Mouse (Mus musculus) forebrain, embryonic 15.5 days (tissue): ENCODE measurements around the gene Srcap. TPM values are rescaled to one million over a fixed set of nuclear protein-coding genes. Genes with fewer than 3 reads are reported as not detected.
"Not testable (repeated sequence)": the region's sequence is repeated elsewhere in the genome, so short reads cannot be mapped to it uniquely, and the experiment has no call there.

ENCODE experiments used
- ATAC-seq: fragments of 200-750 bp; cut with Nextera tagmentation; replicated peaks from 2 replicates; pipeline ENCODE4 v1.8.0; 2017; ENCODE audit warnings: mild to moderate bottlenecking, moderate TSS enrichment, moderate library complexity
- H3K27ac ChIP-seq: fragments of 300-500 bp; sonication (generic); replicated peaks from 2 replicates; pipeline ENCODE4 v1.5.1; 2015; ENCODE audit warnings: mild to moderate bottlenecking, inconsistent platforms
- H3K27me3 ChIP-seq: fragments of 300-500 bp; sonication (generic); 2 replicates; pipeline ENCODE4 v1.6.1; 2015; ENCODE audit warnings: inconsistent platforms
- H3K36me3 ChIP-seq: fragments of 300-500 bp; sonication (generic); 2 replicates; pipeline ENCODE4 v1.6.1; 2015; ENCODE audit warnings: mild to moderate bottlenecking, inconsistent platforms
- H3K4me1 ChIP-seq: fragments of 300-500 bp; sonication (generic); 2 replicates; pipeline ENCODE4 v1.6.1; 2015; ENCODE audit warnings: inconsistent platforms
- H3K4me2 ChIP-seq: fragments of 300-500 bp; sonication (generic); replicated peaks from 2 replicates; pipeline ENCODE4 v1.6.1; 2015; ENCODE audit warnings: mild to moderate bottlenecking, inconsistent platforms
- H3K4me3 ChIP-seq: fragments of 300-500 bp; sonication (generic); 2 replicates; pipeline ENCODE4 v1.5.1; 2015; ENCODE audit warnings: mild to moderate bottlenecking, inconsistent platforms
- H3K9ac ChIP-seq: fragments of 300-500 bp; sonication (generic); replicated peaks from 2 replicates; pipeline ENCODE4 v1.6.1; 2015; ENCODE audit warnings: mild to moderate bottlenecking, inconsistent platforms
- H3K9me3 ChIP-seq: fragments of 300-500 bp; sonication (generic); 2 replicates; pipeline ENCODE4 v1.6.1; 2016; ENCODE audit warnings: inconsistent platforms
- WGBS: fragments of 180-500 bp; shearing (Covaris S2); methylation state at CpG from one replicate; pipeline ENCODE4 v1.1.7; 2015; ENCODE audit warnings: mixed read lengths; 5-methylcytosine and 5-hydroxymethylcytosine counted together
- polyA plus RNA-seq: library from polyadenylated mRNA; unstranded; fragments of >200 nt; fragmentation: Nextera tagmentation; extraction: Ambion mirVana; gene quantifications from 2 replicates; pipeline ENCODE4 v1.2.1, GENCODE M21; 2015

The Srcap gene
- polyA plus RNA-seq: 54.1 and 64.2 TPM in 2 replicates

DNA sequence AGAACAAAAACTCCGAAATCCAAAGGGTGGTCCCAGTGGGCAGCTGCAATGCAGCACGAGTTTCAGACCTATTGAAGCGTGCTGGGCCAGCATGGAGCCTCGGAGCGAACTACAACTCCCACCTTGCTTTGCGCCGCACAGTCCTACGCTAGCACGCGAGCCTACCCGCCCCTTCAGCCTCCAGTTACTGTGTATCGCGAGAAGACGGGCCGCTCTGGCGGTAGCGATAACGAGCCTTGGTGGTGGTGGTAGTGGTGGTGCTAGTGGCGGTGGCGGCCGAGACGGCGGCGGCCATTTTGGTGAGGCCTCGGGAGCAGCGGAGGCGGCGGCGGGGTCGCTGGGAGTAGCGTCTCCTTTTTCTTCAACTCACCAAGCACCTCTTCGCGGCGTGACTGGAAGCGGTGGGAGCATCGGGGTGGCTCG is at the start of gene Srcap:
Gene Srcap (plus strand): TSS at position 176 of the 423 bp plus-strand sequence.
- Histone ChIP-seq H3K9ac (peak within 1 kb of the TSS; percentile 91), H3K9me3 (no peaks in the 10 kb centered on the region), H3K4me1 (peaks cover 26% of the 10 kb centered on the region), H3K4me3 (peak within 1 kb of the TSS; percentile 89), H3K4me2 (peak within 1 kb of the TSS; percentile 57), H3K36me3 (peaks cover 19% of the 10 kb centered on the region), H3K27me3 (no peaks in the 10 kb centered on the region), H3K27ac (peak within 1 kb of the TSS; percentile 99)
- 0% methylated on average over 37 of the region's 37 CpGs for WGBS
- ATAC-seq: peak; percentile 100

DNA sequence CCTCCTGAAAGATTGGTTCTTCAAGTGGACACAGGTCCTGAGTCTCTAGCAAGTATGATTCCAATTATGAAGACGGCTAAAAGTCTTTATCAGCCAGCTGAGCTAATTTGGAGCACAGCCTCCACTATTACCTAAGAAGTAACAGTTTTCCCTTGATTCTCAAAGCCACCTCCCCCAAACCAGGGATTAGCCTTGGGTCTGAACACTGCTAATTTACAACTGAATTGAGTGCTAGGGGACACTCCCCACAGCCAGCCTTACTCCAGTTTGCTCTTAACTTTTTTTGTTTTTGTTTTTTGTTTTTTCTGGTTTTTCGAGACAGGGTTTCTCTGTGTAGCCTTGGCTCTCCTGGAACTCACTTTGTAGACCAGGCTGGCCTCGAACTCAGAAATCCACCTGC is 46.6 kb upstream of the Srcap start:
- 91% methylated on average over 3 of the region's 3 CpGs for WGBS
- no peak overlapping the region for H3K4me2 ChIP-seq
- H3K4me3 ChIP-seq: no peak overlapping the region
- H3K9ac ChIP-seq: no peak overlapping the region
- H3K27ac ChIP-seq: no peak overlapping the region
- no peaks in the 10 kb centered on the region for H3K27me3 ChIP-seq
- ATAC-seq: no peak
- H3K4me1 ChIP-seq: peaks cover 11% of the 10 kb centered on the region
- H3K9me3 ChIP-seq: no peaks in the 10 kb centered on the region
- H3K36me3 ChIP-seq: peaks cover 27% of the 10 kb centered on the region

DNA sequence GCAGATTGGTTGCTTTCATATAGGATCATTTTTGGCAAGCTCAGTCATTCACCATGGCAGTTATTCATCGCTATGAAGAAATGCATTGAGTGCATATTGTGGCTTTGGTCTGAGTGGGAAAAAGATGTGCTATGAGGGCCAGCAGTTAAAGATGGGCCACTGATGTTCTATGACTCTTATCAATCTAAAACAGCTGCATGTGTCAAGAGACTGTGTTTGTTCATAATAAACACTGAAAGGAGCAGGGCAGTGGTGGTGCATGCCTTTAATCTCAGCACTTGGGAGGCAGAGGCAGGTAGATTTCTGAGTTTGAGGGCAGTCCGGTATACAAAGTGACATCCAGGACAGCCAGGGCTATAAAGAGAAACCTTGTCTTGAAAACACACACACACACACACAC is 46.1 kb upstream of the Srcap start:
- 97% methylated on average over 2 of the region's 2 CpGs for WGBS
- not testable (repeated sequence) for ATAC-seq, H3K27me3 ChIP-seq, H3K4me3 ChIP-seq, H3K27ac ChIP-seq, H3K9ac ChIP-seq, H3K4me2 ChIP-seq, H3K9me3 ChIP-seq
- Histone ChIP-seq H3K36me3 (peaks cover 23% of the 10 kb centered on the region), H3K4me1 (peaks cover 11% of the 10 kb centered on the region)

DNA sequence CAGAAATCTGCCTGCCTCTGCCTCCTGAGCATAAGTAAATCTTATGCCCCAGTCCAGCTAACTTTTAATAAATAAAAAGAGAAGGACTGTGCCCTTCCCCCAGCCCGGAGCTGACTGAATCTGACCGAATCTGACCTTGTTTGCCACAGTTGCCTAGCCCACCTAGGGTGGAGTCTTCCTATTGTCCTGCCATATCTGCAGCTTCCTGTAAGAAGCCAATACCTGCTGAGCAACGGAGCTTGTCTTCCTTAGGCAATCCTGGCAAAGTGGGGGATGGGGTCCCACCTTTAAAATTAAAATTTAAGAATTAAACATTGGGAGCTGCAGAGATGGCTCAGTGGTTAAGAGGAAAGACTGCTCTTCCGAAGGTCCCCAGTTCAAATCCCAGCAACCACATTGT is 45.2 kb upstream of the Srcap start:
- H3K4me2 ChIP-seq: no peak overlapping the region
- peaks cover 11% of the 10 kb centered on the region for H3K4me1 ChIP-seq
- no peak overlapping the region for H3K9ac ChIP-seq
- peaks cover 21% of the 10 kb centered on the region for H3K36me3 ChIP-seq
- no peaks in the 10 kb centered on the region for H3K9me3 ChIP-seq
- 96% methylated on average over 4 of the region's 4 CpGs for WGBS
- H3K27me3 ChIP-seq: no peaks in the 10 kb centered on the region
- no peak overlapping the region for H3K4me3 ChIP-seq
- H3K27ac ChIP-seq: no peak overlapping the region
- ATAC-seq: no peak

DNA sequence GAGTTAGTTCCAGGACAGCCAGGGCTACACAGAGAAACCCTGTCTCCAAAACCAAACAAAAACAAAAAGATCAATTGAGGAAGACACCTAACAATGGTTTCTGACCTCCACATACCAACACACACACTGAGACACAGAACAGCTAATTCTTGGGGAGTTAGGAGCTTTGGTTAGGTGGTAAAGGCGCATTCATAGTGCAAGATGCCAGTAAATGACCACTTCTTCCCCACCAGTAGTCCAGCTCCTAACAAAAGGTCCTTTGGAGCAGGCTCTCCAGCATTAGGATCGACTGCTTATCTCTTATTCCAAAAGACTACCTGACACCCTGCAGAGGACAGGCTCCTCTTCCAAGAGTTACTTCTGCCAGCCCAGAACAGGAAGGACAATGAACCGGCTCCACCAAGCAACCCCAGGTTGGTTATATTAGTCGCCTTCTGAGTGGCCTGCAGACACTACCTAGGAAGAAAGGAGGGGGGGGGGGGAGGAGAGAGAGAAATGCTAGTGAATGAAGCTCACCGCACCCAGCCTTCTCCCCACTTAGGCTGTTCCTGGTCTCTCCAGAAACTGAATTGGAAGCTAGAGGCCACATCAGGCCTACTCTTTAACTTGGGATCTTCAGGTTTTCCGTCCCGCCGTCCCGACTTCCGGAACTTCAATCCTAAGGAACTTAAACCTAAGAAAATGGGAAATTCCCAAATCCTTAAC is 41.6 kb upstream of the Srcap start:
- Histone ChIP-seq H3K27ac (peak overlapping the region; percentile 99), H3K4me3 (peak overlapping the region; percentile 97), H3K4me1 (peaks cover 21% of the 10 kb centered on the region), H3K27me3 (no peaks in the 10 kb centered on the region), H3K4me2 (peak overlapping the region; percentile 83), H3K9me3 (no peaks in the 10 kb centered on the region), H3K9ac (peak overlapping the region; percentile 98), H3K36me3 (peaks cover 31% of the 10 kb centered on the region)
- peak; percentile 16; the same call in 1 of the 2 replicates for ATAC-seq
- 8% methylated on average over 10 of the region's 10 CpGs for WGBS

DNA sequence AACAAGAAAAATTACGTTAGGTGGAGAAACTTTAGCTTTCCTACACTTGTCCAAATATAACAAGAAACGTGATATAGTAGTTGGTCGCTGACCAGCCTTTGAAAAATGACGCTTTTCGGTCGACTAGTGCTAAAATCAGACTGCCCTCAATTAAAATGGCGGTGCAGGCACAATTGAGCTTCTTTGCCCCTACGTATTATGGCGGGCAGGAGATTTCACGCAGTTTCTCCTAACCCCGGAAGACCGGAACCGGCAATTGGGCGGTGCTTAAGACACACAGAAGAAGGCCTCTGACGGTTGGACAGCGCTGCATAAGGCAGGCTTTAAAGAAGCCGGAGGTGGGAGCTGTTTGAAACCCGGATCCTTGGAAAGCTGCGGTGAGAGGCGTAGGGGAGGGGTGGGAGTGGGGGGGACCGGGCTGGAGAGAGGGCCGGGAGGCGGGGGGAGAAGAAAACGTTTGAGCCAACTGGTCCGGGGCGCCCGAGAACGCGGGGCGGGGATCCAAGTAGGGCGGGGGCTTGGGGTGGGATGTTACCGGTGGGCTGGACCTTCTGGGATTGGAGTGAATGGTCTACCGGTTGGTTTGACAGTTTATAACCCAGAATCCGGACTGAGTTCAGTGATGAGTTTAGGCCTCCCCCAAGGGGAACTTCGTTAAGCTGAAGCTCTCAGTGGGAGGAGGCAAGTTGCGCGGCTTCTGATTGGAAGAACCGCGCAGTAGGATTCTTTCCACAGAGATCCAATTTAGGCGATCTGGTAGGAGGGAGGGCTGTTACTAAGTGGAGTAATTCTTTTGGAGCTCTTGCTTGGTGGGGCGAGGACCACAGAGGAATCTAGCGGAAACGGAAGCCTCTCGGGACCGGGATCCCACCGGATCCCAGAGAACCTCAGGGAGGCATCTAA is 40.8 kb upstream of the Srcap start:
- peaks cover 37% of the 10 kb centered on the region for H3K36me3 ChIP-seq
- WGBS: under 1% methylated on average over 45 of the region's 46 CpGs
- H3K4me3 ChIP-seq: peak overlapping the region; percentile 97

DNA sequence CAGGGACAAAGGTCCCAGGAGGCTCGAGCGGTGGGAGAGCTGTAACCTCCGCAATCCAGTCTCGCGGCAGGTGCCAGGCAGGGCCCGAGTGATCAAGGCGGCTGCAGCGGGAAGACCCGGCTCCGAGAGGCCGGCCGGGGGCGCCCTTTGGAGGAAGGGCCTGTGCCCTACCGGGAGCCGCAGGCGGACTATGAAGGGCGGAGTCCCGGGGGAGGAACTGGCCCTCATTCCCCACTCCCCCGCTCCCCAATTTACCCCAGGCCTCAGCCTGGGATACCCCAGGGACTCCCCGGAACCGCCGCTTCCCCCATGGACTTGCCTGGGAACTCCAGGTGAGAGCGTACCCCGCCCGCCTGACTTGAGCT is 40.2 kb upstream of the Srcap start:
- Histone ChIP-seq H3K4me1 (peaks cover 24% of the 10 kb centered on the region), H3K27ac (peak overlapping the region; percentile 99), H3K4me3 (peak overlapping the region; percentile 97), H3K36me3 (peaks cover 40% of the 10 kb centered on the region), H3K27me3 (no peaks in the 10 kb centered on the region), H3K4me2 (peak overlapping the region; percentile 83), H3K9me3 (no peaks in the 10 kb centered on the region), H3K9ac (peak overlapping the region; percentile 98)
- ATAC-seq: no peak; the same call in none of the 2 replicates
- WGBS: under 1% methylated on average over 24 of the region's 25 CpGs

More for the DNA sequence above, 40.8 kb upstream of the Srcap start:
- Histone ChIP-seq H3K4me1 (peaks cover 21% of the 10 kb centered on the region), H3K27me3 (no peaks in the 10 kb centered on the region), H3K4me2 (peak overlapping the region; percentile 83), H3K9ac (peak overlapping the region; percentile 98), H3K27ac (peak overlapping the region; percentile 99), H3K9me3 (no peaks in the 10 kb centered on the region)
- ATAC-seq: peak; percentile 96

DNA sequence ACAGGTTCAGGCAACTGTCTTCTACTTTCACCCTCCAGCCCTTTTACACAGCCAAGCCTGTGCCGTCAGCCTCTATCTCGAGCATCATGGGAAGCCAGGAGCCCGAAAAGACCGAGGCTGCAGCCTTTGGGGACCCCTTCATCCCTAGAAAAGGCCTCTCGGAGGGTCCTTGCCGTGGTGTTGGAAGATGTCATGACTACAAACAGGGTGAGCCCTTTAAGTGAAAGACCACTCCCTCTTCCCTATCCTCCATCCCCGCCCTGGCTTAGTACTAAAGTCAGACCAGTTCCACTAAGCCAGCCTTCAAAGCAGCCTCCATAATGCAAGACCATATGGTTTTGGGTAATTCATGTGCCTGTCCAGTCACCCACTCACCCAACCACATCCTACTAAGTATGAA is 39.7 kb upstream of the Srcap start:
- Histone ChIP-seq H3K36me3 (peaks cover 41% of the 10 kb centered on the region), H3K9me3 (no peaks in the 10 kb centered on the region), H3K4me3 (peak overlapping the region; percentile 97), H3K4me2 (peak overlapping the region; percentile 83), H3K4me1 (peaks cover 28% of the 10 kb centered on the region), H3K27me3 (no peaks in the 10 kb centered on the region), H3K9ac (peak overlapping the region; percentile 98), H3K27ac (peak overlapping the region; percentile 99)
- under 1% methylated on average over 7 of the region's 7 CpGs for WGBS
- peak; percentile 3; the same call in 1 of the 2 replicates for ATAC-seq

DNA sequence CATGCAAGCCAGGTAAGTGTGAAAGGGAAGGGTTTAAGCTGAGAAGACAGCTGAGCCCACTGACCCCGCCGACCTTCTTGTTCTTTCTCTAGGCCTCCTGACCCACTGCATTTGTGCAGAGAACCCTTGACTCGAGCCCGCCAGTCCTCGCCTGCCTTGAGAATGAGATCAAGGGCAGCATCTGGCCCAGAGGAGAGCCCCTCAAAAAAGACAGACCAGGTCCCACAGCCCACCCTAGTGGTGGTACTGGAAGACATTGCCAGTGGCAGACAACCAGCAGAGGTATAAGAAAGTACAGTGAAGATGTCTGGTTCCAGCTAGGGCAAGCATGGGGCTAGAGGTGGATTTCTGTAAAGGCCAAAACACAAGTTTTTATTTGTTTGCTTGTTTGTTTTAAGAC is 38.1 kb upstream of the Srcap start:
- ATAC-seq: no peak

DNA sequence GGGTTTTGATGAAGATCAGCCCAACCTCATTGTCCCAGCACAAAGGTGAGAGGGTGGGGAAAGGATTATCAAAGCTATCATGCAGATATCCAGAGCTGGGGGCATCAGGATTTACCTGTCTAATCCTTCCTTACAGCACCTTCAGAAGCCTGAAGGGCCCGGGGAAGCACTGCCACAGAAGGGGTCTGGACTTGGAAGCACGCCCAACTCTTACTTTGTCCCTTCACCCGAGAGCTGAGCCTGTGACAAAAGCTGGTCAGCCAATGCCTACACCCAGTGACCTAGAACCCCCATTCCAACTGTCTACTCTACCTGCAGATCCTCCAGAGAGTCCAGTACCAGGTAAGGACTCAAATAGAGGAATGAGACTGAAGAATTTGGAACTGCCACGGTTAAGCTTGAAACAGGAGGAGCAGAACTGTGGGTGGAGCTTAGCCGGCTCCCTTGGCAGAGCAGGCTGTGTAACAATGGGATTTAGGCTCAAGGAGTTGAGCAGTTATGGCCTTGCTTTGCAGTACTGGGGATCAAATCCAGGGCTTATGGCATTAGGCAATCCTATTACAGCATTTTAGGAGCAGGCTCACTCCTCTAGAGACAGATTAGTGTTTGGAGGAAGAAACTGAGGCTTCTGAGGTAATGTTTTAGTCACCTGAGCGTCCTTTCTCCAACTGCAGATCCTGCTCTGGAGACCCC is 37.3 kb upstream of the Srcap start:
- H3K4me3 ChIP-seq: no peak overlapping the region
- 70% methylated on average over 6 of the region's 6 CpGs for WGBS
- ATAC-seq: no peak
- no peaks in the 10 kb centered on the region for H3K27me3 ChIP-seq
- no peak overlapping the region for H3K4me2 ChIP-seq
- no peaks in the 10 kb centered on the region for H3K9me3 ChIP-seq
- no peak overlapping the region for H3K27ac ChIP-seq
- peaks cover 33% of the 10 kb centered on the region for H3K36me3 ChIP-seq
- H3K9ac ChIP-seq: no peak overlapping the region
- H3K4me1 ChIP-seq: peaks cover 31% of the 10 kb centered on the region

More for the DNA sequence above, 38.1 kb upstream of the Srcap start:
- Histone ChIP-seq H3K9ac (no peak overlapping the region), H3K27me3 (no peaks in the 10 kb centered on the region), H3K27ac (no peak overlapping the region), H3K9me3 (no peaks in the 10 kb centered on the region), H3K4me3 (no peak overlapping the region), H3K4me2 (no peak overlapping the region), H3K4me1 (peaks cover 34% of the 10 kb centered on the region), H3K36me3 (peaks cover 33% of the 10 kb centered on the region)
- WGBS: 75% methylated on average over 5 of the region's 5 CpGs

DNA sequence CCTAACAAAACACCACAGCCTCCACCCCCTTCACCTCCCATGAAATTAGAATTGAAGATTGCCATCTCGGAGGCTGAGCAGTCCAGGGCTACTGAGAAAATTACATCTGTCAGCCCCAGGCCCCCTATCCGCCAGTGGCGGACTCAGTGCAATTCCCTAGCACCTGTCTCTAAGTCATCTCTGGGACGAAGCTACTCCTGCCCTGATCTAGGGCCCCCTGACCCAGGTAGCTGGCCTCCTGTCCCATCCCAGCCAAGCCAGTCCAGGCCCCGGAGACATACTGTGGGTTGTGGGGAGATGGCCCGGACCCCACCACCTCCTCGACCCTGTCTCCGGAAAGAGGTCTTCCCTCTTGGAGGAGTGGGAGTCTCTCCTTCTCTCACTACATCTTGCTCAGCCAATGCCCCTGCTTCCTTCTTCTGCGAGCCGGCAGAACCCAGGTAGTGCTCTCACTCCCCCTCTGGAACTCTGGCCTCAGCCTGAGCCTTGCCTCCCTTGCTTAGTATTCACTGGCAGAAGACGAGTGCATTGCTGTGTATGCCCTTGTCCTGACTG is 36.5 kb upstream of the Srcap start:
- Histone ChIP-seq H3K36me3 (peaks cover 33% of the 10 kb centered on the region), H3K27me3 (no peaks in the 10 kb centered on the region), H3K27ac (no peak overlapping the region), H3K4me2 (no peak overlapping the region), H3K4me3 (no peak overlapping the region), H3K9ac (no peak overlapping the region), H3K9me3 (no peaks in the 10 kb centered on the region), H3K4me1 (peaks cover 31% of the 10 kb centered on the region)
- WGBS: 94% methylated on average over 11 of the region's 11 CpGs
- no peak for ATAC-seq
